Mouse (Mus musculus) retina, adult 2 months (tissue): ENCODE data around the gene Homer3.

ENCODE experiments used
- DNase-seq: peaks from one replicate; pipeline ENCODE4 v3.0.0-alpha.2; 2012; ENCODE audit warnings: low read depth, low spot score

The Homer3 gene

GRCm38 (mm10) chr8:70282603-70283135, at the start of gene Homer3:
Homer3 (plus strand) TSS chr8:70282827.
- peak; percentile 94 for DNase-seq

GRCm38 (mm10) chr8:70233606-70234005, 49.0 kb upstream of the Homer3 start:
- no peak for DNase-seq

GRCm38 (mm10) chr8:70234080-70234780, 48.4 kb upstream of the Homer3 start, which contains the start of the genes Sugp2 and Armc6:
Sugp2 (plus strand) TSS chr8:70234226.
Armc6 (minus strand) TSS chr8:70234466.
- DNase-seq: peak; percentile 92

GRCm38 (mm10) chr8:70234781-70235128, 47.9 kb upstream of the Homer3 start:
- DNase-seq: no peak

GRCm38 (mm10) chr8:70237842-70238241, 44.8 kb upstream of the Homer3 start:
- no peak for DNase-seq

- DNase-seq: no peak
These were observed 42.0 kb upstream of the Homer3 start for GRCm38 (mm10) chr8:70240642-70241041.

- no peak for DNase-seq
These were observed 36.0 kb upstream of the Homer3 start for GRCm38 (mm10) chr8:70246622-70247021.

GRCm38 (mm10) chr8:70247841-70248240, 34.8 kb upstream of the Homer3 start:
- DNase-seq: peak; percentile 61

GRCm38 (mm10) chr8:70254628-70255027, 28.0 kb upstream of the Homer3 start:
- no peak for DNase-seq

- DNase-seq: no peak
These were observed 25.2 kb upstream of the Homer3 start for GRCm38 (mm10) chr8:70257456-70257855.

- DNase-seq: no peak
These were observed 24.0 kb upstream of the Homer3 start for GRCm38 (mm10) chr8:70258600-70258999.

- no peak for DNase-seq
These were observed 23.6 kb upstream of the Homer3 start for GRCm38 (mm10) chr8:70259043-70259442.

- no peak for DNase-seq
These were observed 15.0 kb upstream of the Homer3 start for GRCm38 (mm10) chr8:70267674-70268073.

- DNase-seq: no peak
These were observed 14.3 kb upstream of the Homer3 start for GRCm38 (mm10) chr8:70268311-70268710.

- DNase-seq: no peak
These were observed 13.6 kb upstream of the Homer3 start for GRCm38 (mm10) chr8:70268799-70269565.

- DNase-seq: no peak
These were observed 9.7 kb upstream of the Homer3 start for GRCm38 (mm10) chr8:70272949-70273348.

GRCm38 (mm10) chr8:70274350-70274749, 8.3 kb upstream of the Homer3 start:
- no peak for DNase-seq

- DNase-seq: no peak
These were observed 6.2 kb upstream of the Homer3 start for GRCm38 (mm10) chr8:70276476-70276875.

- no peak for DNase-seq
These were observed 4.5 kb upstream of the Homer3 start for GRCm38 (mm10) chr8:70278175-70278574.

- DNase-seq: no peak
These were observed 3.4 kb upstream of the Homer3 start for GRCm38 (mm10) chr8:70279266-70279665.

GRCm38 (mm10) chr8:70281001-70281400, 1.6 kb upstream of the Homer3 start:
- DNase-seq: no peak

GRCm38 (mm10) chr8:70283136-70284077, 780 bp downstream of the Homer3 start:
- no peak for DNase-seq
